Mouse (Mus musculus) ES-Bruce4 (cell line): ENCODE results near the gene Gm867.

Experiments used
- CTCF ChIP-seq: IDR thresholded peaks from one replicate; pipeline ENCODE4 v1.8.1; 2011; ENCODE audit warnings: low read depth, low read length
- EP300 ChIP-seq: IDR thresholded peaks from 2 replicates; pipeline ENCODE4 v1.6.1; 2011; ENCODE audit warnings: low read depth, low read length; ENCODE audit not compliant: insufficient read depth
- POLR2A ChIP-seq: IDR thresholded peaks from one replicate; pipeline ENCODE4 v1.8.1; 2011; ENCODE audit warnings: low read length; ENCODE audit not compliant: insufficient read depth

DNA sequence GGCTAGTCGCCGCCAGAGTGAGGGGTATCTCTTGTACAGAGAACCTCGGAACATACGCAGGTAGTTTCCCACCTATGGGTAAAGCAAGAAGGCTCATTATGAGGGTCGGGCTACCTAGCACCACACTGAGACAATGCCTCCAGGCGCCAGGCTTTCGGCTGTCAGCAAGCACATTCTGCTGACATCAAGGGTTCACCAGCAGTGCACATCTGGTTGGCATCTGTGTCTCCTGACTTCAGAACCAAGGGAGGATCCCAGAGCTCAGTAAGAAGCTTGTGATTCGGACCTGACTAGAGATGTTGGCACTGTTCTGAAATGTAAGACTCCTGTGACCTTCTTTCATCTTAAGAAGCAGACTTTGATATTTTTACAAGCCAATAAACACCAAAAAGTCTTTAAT lies 23.6 kb downstream of the Gm867 start:
- TF ChIP-seq CTCF (no peak), POLR2A (no peak), EP300 (no peak)
